Mouse (Mus musculus): ENCODE data around the gene Vmn1r235. TPM values are rescaled to one million over a fixed set of nuclear protein-coding genes. Genes with fewer than 3 reads are reported as not detected.
"Not testable (repeated sequence)": the region's sequence is repeated elsewhere in the genome, so short reads cannot be mapped to it uniquely, and the experiment has no call there.

The Vmn1r235 gene
- not detected in 2 replicates for polyA plus RNA-seq (2012; rRNA removed)

DNA sequence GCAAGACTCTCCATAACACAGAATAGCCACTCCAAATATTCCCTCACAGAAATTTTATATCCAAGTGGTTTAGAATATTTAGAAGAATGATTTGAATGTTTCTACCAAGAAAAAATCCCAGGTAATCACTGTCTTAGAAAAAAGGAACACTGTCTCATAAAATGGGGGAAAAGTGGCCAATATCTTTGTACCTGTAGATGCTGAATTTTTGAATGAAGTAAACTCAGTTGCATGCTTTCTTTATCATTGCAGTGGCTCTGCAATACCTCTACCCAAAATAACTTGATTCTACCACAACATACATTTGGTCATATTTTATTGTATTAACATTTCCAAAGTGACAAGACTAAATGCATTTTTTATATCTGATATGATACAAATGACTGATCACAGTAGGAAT lies at the start of gene Vmn1r235:
Vmn1r235 (plus strand) TSS at position 301 of the 400 bp plus-strand sequence.
- no peak for DNase-seq (ENCODE audit: low spot score)

DNA sequence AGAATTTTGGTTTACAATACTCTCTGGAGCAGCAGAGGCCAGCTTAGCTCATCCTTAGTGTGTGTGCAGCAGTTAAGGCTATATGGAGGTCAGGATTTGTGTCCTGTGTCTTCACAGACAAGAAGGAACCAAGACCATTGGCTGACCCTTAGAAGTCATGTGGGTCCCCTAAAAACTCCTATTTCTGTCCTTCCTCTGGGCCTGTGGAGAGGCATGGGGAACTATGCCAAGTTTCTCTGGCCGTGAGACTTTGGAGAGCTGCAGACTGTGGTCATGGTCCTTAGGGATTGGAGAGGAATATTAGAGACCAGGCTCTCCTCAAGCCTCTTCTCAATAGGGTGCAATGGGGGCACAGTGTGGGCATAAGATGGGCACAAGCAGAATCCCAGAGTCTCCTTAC lies 45.1 kb upstream of the Vmn1r235 start:
- DNase-seq (ENCODE audit: low spot score): not testable (repeated sequence)

DNA sequence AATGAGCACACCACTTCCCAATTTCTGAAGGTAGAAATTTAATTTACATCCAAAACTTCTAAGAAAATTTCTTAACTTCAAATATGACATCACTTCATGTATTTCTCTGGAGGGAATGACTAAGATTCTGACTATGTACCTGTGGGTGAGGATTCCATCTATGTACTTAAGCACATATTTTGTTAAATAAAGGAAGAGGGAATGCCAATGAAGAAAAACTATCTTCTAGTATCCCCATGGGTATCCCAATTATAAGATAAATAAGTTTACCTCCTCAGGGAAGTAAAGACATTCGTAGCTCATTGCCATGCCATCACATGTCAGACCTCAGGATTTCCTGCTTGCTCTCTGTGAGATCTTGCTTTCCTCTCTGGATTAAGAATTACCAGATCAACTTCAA lies 30.4 kb upstream of the Vmn1r235 start, which contains the start of gene Vmn1r234:
Vmn1r234 (plus strand) TSS at position 301 of the 400 bp plus-strand sequence.
- no peak for DNase-seq (ENCODE audit: low spot score)

DNA sequence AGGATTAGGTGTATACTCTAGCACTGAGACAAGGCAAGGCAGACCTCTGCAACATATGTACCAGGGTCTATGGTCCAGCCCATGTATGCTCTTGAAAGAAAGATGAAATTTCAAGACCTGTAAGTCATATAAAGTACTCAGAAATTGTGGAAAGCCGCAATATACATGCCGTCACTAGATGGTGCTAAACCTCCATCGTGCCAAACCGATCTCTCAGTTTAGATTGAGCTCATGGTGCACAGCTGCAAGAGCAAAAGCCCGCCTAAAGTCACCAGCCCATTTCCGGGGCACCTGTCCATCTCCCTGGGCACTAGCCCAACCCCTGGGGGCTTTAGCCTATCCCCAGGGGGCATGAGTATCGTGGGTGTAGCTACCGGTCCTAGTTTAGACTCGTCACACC lies 24.6 kb upstream of the Vmn1r235 start:
- DNase-seq (ENCODE audit: low spot score): no peak

DNA sequence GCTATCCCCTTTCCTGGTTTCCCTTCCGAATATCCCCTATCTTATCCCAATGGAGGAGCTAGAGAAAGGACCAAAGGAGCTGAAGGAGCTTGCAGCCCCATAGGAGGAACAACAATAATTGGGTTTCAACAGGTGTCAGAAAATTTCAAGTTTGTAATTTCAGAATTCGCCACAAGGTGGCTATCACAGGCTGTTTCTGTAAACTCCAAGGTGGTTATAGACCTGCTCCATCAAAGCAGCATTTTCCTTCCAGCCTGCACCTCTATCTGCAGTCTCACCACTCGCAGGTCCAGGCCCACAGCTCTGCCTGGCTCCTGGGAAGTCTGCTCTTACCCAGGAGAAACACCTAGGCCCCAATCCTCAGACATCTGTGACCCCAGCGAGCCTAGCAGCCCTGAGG lies 15.9 kb downstream of the Vmn1r235 start:
- DNase-seq (ENCODE audit: low spot score): no peak

DNA sequence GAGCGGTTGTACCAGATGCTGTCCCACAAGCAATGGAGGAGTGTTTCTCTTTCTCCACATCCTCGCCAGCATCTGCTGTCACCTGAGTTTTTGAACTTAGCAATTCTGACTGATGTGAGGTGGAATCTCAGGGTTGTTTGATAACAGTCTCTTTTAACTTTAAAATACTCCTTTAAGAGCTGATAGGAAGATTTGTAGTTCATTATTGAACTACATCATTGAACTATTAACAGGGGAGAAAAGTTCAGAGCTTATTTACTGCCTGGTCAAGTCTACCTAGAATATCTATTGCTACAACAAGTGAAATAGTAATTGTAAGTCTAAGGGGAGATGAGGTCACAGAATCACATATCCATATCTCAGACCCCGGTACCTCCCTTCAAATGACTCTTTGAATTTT lies 26.4 kb downstream of the Vmn1r235 start, which contains the start of gene Vmn1r236:
Vmn1r236 (plus strand) TSS at position 301 of the 400 bp plus-strand sequence.
- no peak for DNase-seq (ENCODE audit: low spot score)

DNA sequence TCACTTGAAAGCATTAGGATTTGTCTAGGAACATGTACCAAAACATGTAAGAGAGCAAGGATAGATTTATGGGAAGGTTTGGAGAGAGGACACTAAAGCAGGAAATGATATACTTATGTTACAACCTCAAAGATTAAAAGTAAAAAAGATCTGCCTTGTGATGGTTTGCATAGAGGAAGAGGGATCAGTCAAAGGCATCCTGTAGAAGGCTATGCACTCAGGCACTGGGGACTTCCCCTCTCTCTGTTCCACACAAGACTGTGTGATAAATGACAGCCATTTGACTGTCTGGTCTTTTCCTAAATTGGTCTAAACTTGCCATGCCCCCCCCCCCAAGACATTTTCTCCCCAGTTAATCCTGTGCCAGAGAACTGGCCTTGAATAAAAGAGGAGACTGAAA lies 28.2 kb downstream of the Vmn1r235 start:
- DNase-seq (ENCODE audit: low spot score): no peak

DNA sequence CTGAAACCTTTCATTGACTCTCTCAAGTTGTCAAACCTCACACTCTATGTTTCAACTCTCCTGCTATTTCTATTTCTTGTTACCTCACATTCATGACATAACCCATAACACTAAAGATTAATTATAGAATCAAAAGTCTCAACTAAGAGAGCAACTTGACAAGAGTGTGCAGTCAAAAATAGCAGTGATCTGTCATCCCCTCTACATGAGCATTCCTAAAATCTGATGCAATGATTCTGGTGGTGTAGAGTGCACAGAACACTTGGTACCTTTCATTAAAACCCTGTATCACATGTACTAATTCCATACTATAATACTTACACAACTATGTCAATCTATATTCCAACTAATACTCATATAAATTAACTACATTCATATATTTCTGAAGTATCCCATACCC lies 33.5 kb downstream of the Vmn1r235 start:
- no peak for DNase-seq (ENCODE audit: low spot score)

DNA sequence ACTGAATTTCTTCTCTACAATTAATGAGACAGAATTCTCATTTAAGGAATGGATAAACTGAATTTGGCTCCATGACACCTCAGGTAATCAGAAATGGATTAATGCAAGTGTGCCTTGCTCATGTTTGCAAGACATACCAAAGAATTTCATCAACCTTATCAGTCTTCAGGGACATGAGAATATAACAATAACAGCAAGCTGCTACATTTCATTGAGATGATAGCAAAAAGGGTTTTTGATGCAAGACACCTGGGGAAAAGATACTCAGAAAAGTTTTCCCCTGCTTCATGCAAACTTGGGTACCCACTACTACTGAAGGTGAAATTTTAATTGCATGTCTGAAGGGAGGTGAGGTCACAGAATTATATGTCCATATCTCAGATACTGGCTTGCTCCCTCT lies 55.4 kb downstream of the Vmn1r235 start, which contains the start of gene Vmn1r237:
Vmn1r237 (plus strand) TSS at position 301 of the 400 bp plus-strand sequence.
- no peak for DNase-seq (ENCODE audit: low spot score)

Other genes starting within 250 kb of the Vmn1r235 start
- gene Zfp160, start 247.5 kb upstream of the Vmn1r235 start, polyA plus RNA-seq (2012; rRNA removed): 14.3 and 16.8 TPM in 2 replicates
- gene Vmn1r234, start 30.3 kb upstream of the Vmn1r235 start, polyA plus RNA-seq (2012; rRNA removed): not detected in 2 replicates
- gene Vmn1r236, start 26.5 kb downstream of the Vmn1r235 start, polyA plus RNA-seq (2012; rRNA removed): not detected in 2 replicates
- gene Vmn1r237, start 55.5 kb downstream of the Vmn1r235 start, polyA plus RNA-seq (2012; rRNA removed): not detected in 2 replicates
- gene Zfp677, start 127.3 kb downstream of the Vmn1r235 start, polyA plus RNA-seq (2012; rRNA removed): 4.8 and 5.5 TPM in 2 replicates
- gene Zfp54, start 166.8 kb downstream of the Vmn1r235 start, polyA plus RNA-seq (2012; rRNA removed): 6.1 and 6.2 TPM in 2 replicates
- 7.1 and 8.6 TPM in 2 replicates for gene Zfp51, start 194.0 kb downstream of the Vmn1r235 start, polyA plus RNA-seq (2012; rRNA removed)
- gene Zfp53, start 232.6 kb downstream of the Vmn1r235 start, polyA plus RNA-seq (2012; rRNA removed): 8.1 and 9.2 TPM in 2 replicates